In genomic region chr15:85635425-85635824, GRCm38 (mm10) we compare ENCODE assay signal across 8 mouse cellular contexts. TPM values are rescaled to one million over a fixed set of nuclear protein-coding genes. Genes with fewer than 3 reads are reported as not detected.
DNase-seq lines count a peak whose midpoint lies in the region; ATAC-seq and TF ChIP-seq lines count a peak whose summit lies in the region.

No protein-coding gene starts in this region.

- no peak for TF ChIP-seq CTCF in thymus, adult 2 months (IDR thresholded peaks at IDR 0.05; ENCODE audit: borderline replicate concordance, control insufficient read depth, extremely low read depth, insufficient read depth, low read length, poor library complexity)

- H3K9ac ChIP-seq in liver, embryonic 11.5 days (ENCODE audit: low read depth, low read length) = peak overlapping the region; percentile 84

- H3K27me3 ChIP-seq in thymus, adult 2 months (ENCODE audit: control insufficient read depth, insufficient read depth, low read length) = no peaks in the 10 kb centered on the region
- no peaks in the 10 kb centered on the region for H3K27me3 ChIP-seq in liver, embryonic 11.5 days (replicated peaks; ENCODE audit: control insufficient read depth, insufficient read depth, low read length)

- H3K4me2 ChIP-seq in liver, embryonic 11.5 days = peak overlapping the region; percentile 81

- peaks cover 4% of the 10 kb centered on the region for H3K4me1 ChIP-seq in thymus, adult 2 months (replicated peaks; ENCODE audit: control insufficient read depth, insufficient read depth, low read length)
- peaks cover 13% of the 10 kb centered on the region for H3K4me1 ChIP-seq in liver, embryonic 11.5 days (replicated peaks; ENCODE audit: control insufficient read depth, insufficient read depth, low read length)

- no peaks in the 10 kb centered on the region for H3K9me3 ChIP-seq in liver, embryonic 11.5 days (ENCODE audit: control insufficient read depth, low read length)

- TF ChIP-seq POLR2A in thymus, adult 2 months (IDR thresholded peaks at IDR 0.05; ENCODE audit: control insufficient read depth, extremely low read depth, insufficient read depth, low read length, poor library complexity) = no peak

- ATAC-seq in cerebellum, adult (ENCODE audit: insufficient number of reproducible peaks, low FRiP score, low TSS enrichment) = no peak
- ATAC-seq in liver, embryonic 11.5 days (replicated peaks; ENCODE audit: low FRiP score) = no peak

- 87% methylated on average over 6 of the region's 6 CpGs for WGBS in thymus, adult 2 months
- WGBS in liver, embryonic 11.5 days = 59% methylated on average over 6 of the region's 6 CpGs

- no peak overlapping the region for H3K4me3 ChIP-seq in thymus, adult 2 months (ENCODE audit: control insufficient read depth, insufficient read depth, low read length)
- H3K4me3 ChIP-seq in liver, embryonic 11.5 days (ENCODE audit: low read depth, low read length) = peak overlapping the region; percentile 72

- no peaks in the 10 kb centered on the region for H3K36me3 ChIP-seq in thymus, adult 2 months (ENCODE audit: control insufficient read depth, insufficient read depth, low read length)
- no peaks in the 10 kb centered on the region for H3K36me3 ChIP-seq in liver, embryonic 11.5 days (ENCODE audit: control insufficient read depth, insufficient read depth, low read length)

- H3K27ac ChIP-seq in thymus, adult 2 months (ENCODE audit: control insufficient read depth, insufficient read depth, low read length) = peak overlapping the region; percentile 88; the same call in 1 of the 2 replicates
- H3K27ac ChIP-seq in liver, embryonic 11.5 days (ENCODE audit: low read depth, low read length) = peak overlapping the region; percentile 92

- DNase-seq in cerebellum, adult 9-11 months = peak; percentile 42
- no peak for DNase-seq in thymus, adult 2 months
- DNase-seq in thymus, postnatal 0 days (ENCODE audit: low spot score) = no peak
- no peak for DNase-seq in liver, embryonic 11.5 days (ENCODE audit: low spot score)
- no peak for DNase-seq in ovary, adult 18-20 months (ENCODE audit: low spot score)
- DNase-seq in spleen, postnatal 36 days (ENCODE audit: low spot score in 2 of 2) = no peak
- no peak for DNase-seq in left cerebral cortex, adult 9 months (ENCODE audit: low spot score in 2 of 2)

RNA-seq across cellular contexts. Expression of gene Wnt7b, which starts 53.2 kb away (rescaled TPM):
- polyA plus RNA-seq in thymus, adult 2 months (2012; rRNA removed) = 3.4 and 3.8 TPM in 2 replicates
- polyA plus RNA-seq in thymus, postnatal 0 days (2015; fragmentation: Nextera tagmentation; extraction: Ambion mirVana) = 0.73 and 1.3 TPM in 2 replicates
- 1.2 and 2.2 TPM in 2 replicates for polyA plus RNA-seq in liver, embryonic 11.5 days (2014; fragmentation: Nextera tagmentation; extraction: Ambion mirVana)
